ENCODE assay signal across 9 mouse cellular contexts in genomic region chr13:107568701-107569121, GRCm38 (mm10).
A peak's percentile ranks its signal among the peaks of the same experiment; 100 is the strongest.
DNase-seq lines count a peak whose midpoint lies in the region; ATAC-seq and TF ChIP-seq lines count a peak whose summit lies in the region.
"Had no signal": no experiment of that assay in that cellular context is flagged by ENCODE, and none has a peak within 500 bp of the region (broad histone marks: within the 10 kb centered on the region; RNA-seq: fewer than 3 reads in every experiment).

No protein-coding gene starts in this region.

- no peaks in the 10 kb centered on the region for H3K36me3 ChIP-seq in midbrain, embryonic 11.5 days (ENCODE audit: control insufficient read depth, insufficient read depth, low read length)
- no peaks in the 10 kb centered on the region for H3K36me3 ChIP-seq in midbrain, embryonic 10.5 days
- H3K36me3 ChIP-seq in kidney, adult 2 months (ENCODE audit: control insufficient read depth, insufficient read depth, low read length): no peaks in the 10 kb centered on the region
- H3K36me3 ChIP-seq in lung, postnatal 0 days (ENCODE audit: insufficient read depth, low read length): no peaks in the 10 kb centered on the region
- no peaks in the 10 kb centered on the region for H3K36me3 ChIP-seq in limb, embryonic 10.5 days

- no peak overlapping the region for H3K27ac ChIP-seq in midbrain, embryonic 11.5 days (ENCODE audit: low read depth, low read length)
- H3K27ac ChIP-seq in midbrain, embryonic 10.5 days (replicated peaks): no peak overlapping the region
- H3K27ac ChIP-seq in kidney, adult 2 months (ENCODE audit: insufficient read depth, low read depth, low read length): peak overlapping the region; percentile 8; the same call in 1 of the 2 replicates
- peak overlapping the region; percentile 48 for H3K27ac ChIP-seq in lung, postnatal 0 days (ENCODE audit: low read length)
- no peak overlapping the region for H3K27ac ChIP-seq in limb, embryonic 10.5 days

- no peak overlapping the region for H3K4me2 ChIP-seq in midbrain, embryonic 11.5 days
- no peak overlapping the region for H3K4me2 ChIP-seq in lung, postnatal 0 days (replicated peaks; ENCODE audit: low read depth, low read length)

- no peak for TF ChIP-seq POLR2A in kidney, adult 2 months (IDR thresholded peaks at IDR 0.05; ENCODE audit: low read depth, low read length)

- DNase-seq in midbrain, embryonic 11.5 days (ENCODE audit: low spot score, missing footprints): peak; percentile 60
- no peak for DNase-seq in midbrain, embryonic 10.5 days (ENCODE audit: low spot score)
- peak; percentile 41 for DNase-seq in kidney, adult 2 months
- peak; percentile 67 for DNase-seq in lung, postnatal 0 days (ENCODE audit: low spot score)
- DNase-seq in limb, embryonic 10.5 days (ENCODE audit: low spot score): no peak
- DNase-seq in right cerebral cortex, adult 2 months (ENCODE audit: low spot score in 2 of 2): no peak
- no peak for DNase-seq in spleen, postnatal 14 days (ENCODE audit: low spot score in 2 of 2)
- no peak for DNase-seq in urinary bladder, postnatal 14 days (ENCODE audit: low spot score)
- DNase-seq: layer of hippocampus, postnatal 36 days had no signal

- H3K27me3 ChIP-seq in midbrain, embryonic 11.5 days (ENCODE audit: control insufficient read depth, insufficient read depth, low read length): no peaks in the 10 kb centered on the region
- H3K27me3 ChIP-seq in midbrain, embryonic 10.5 days (ENCODE audit: low read depth, poor library complexity, severe bottlenecking): no peaks in the 10 kb centered on the region
- H3K27me3 ChIP-seq in kidney, adult 2 months (replicated peaks; ENCODE audit: control insufficient read depth, insufficient read depth, low read length): no peaks in the 10 kb centered on the region
- H3K27me3 ChIP-seq in lung, postnatal 0 days (replicated peaks; ENCODE audit: insufficient read depth, low read length): no peaks in the 10 kb centered on the region
- H3K27me3 ChIP-seq in limb, embryonic 10.5 days (ENCODE audit: low read depth, poor library complexity, severe bottlenecking): no peaks in the 10 kb centered on the region

- no peak for ATAC-seq in midbrain, embryonic 11.5 days (ENCODE audit: low FRiP score)
- peak; percentile 96 for ATAC-seq in lung, postnatal 0 days

- no peaks in the 10 kb centered on the region for H3K4me1 ChIP-seq in midbrain, embryonic 11.5 days (ENCODE audit: control insufficient read depth, insufficient read depth, low read length)
- H3K4me1 ChIP-seq in midbrain, embryonic 10.5 days: no peaks in the 10 kb centered on the region
- H3K4me1 ChIP-seq in kidney, adult 2 months (ENCODE audit: control insufficient read depth, insufficient read depth, low read length): no peaks in the 10 kb centered on the region
- no peaks in the 10 kb centered on the region for H3K4me1 ChIP-seq in lung, postnatal 0 days (ENCODE audit: insufficient read depth, low read depth, low read length)
- H3K4me1 ChIP-seq in limb, embryonic 10.5 days: no peaks in the 10 kb centered on the region

- TF ChIP-seq CTCF in kidney, adult 2 months (conservative IDR thresholded peaks at IDR 0.05; ENCODE audit: insufficient read depth, insufficient read length, low read depth, low read length): no peak
- no peak for TF ChIP-seq CTCF in lung, postnatal 0 days (IDR thresholded peaks at IDR 0.05)

- no peak overlapping the region for H3K9ac ChIP-seq in midbrain, embryonic 11.5 days (ENCODE audit: low read length)
- H3K9ac ChIP-seq in lung, postnatal 0 days (replicated peaks; ENCODE audit: low read depth): no peak overlapping the region

- TF ChIP-seq EP300 in lung, postnatal 0 days (IDR thresholded peaks at IDR 0.05): peak; percentile 71; the same call in 1 of the 2 replicates

- 86% methylated on average over 7 of the region's 7 CpGs for WGBS in midbrain, embryonic 11.5 days
- 79% methylated on average over 7 of the region's 7 CpGs for WGBS in midbrain, embryonic 10.5 days
- WGBS in kidney, adult 2 months: 41% methylated on average over 7 of the region's 7 CpGs
- WGBS in lung, postnatal 0 days: 30% methylated on average over 7 of the region's 7 CpGs
- 67% methylated on average over 7 of the region's 7 CpGs for WGBS in limb, embryonic 10.5 days

- H3K4me3 ChIP-seq in midbrain, embryonic 11.5 days (ENCODE audit: low read depth, low read length): no peak overlapping the region
- no peak overlapping the region for H3K4me3 ChIP-seq in midbrain, embryonic 10.5 days
- no peak overlapping the region for H3K4me3 ChIP-seq in kidney, adult 2 months (ENCODE audit: insufficient read depth, low read depth, low read length)
- no peak overlapping the region for H3K4me3 ChIP-seq in lung, postnatal 0 days (ENCODE audit: low read depth, low read length)
- no peak overlapping the region for H3K4me3 ChIP-seq in limb, embryonic 10.5 days

- no peaks in the 10 kb centered on the region for H3K9me3 ChIP-seq in midbrain, embryonic 11.5 days (ENCODE audit: control insufficient read depth, low read length)
- no peaks in the 10 kb centered on the region for H3K9me3 ChIP-seq in midbrain, embryonic 10.5 days (replicated peaks)
- H3K9me3 ChIP-seq in lung, postnatal 0 days (ENCODE audit: low read length): no peaks in the 10 kb centered on the region
- no peaks in the 10 kb centered on the region for H3K9me3 ChIP-seq in limb, embryonic 10.5 days (replicated peaks)

Comparison
In these comparisons a context has a peak if more than half of its experiments do, and no peak if none do; other contexts are left out.
1. DNase-seq: peak in midbrain, embryonic 11.5 days (single experiment), kidney, adult 2 months (single experiment) and lung, postnatal 0 days (single experiment); none in midbrain, embryonic 10.5 days (single experiment), limb, embryonic 10.5 days (single experiment), right cerebral cortex, adult 2 months (0 of 2), spleen, postnatal 14 days (0 of 2) and urinary bladder, postnatal 14 days (single experiment).
2. H3K27ac ChIP-seq: peak in kidney, adult 2 months (single experiment) and lung, postnatal 0 days (single experiment); none in midbrain, embryonic 11.5 days (single experiment), midbrain, embryonic 10.5 days (single experiment) and limb, embryonic 10.5 days (single experiment).